Mouse (Mus musculus): ENCODE measurements around the gene Slc7a6. TPM values are rescaled to one million over a fixed set of nuclear protein-coding genes. Genes with fewer than 3 reads are reported as not detected.

Slc7a6 gene
- polyA plus RNA-seq, 1 experiment from 2014 or later, result 121 TPM

DNA sequence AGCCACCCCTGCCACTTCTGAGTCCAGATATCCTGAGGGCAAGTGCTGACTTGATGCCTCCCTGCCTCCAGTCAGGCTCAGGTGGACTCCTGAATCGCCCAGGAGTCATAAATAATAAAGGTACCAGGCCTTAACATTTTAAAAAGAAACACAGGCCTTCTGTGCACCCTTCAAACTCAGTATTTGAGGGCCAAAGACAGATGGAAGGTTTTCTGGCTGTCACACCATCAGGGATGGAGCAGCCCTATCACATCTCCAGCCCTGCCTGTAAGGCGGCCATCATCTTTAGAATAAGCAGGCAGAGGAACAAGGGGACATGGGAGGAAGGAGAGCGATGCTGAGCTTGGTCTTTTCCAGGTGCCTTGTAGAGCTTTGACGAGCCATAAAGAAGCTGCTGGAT, 37.6 kb upstream of the Slc7a6 start:
- Histone ChIP-seq H3K27ac (ENCODE audit: low read depth, low read length) (no peak overlapping the region), H3K4me3 (ENCODE audit: low read depth, low read length) (no peak overlapping the region), H3K4me2 (ENCODE audit: low read depth) (no peak overlapping the region), H3K9me3 (ENCODE audit: control insufficient read depth, low read length) (no peaks in the 10 kb centered on the region), H3K27me3 (ENCODE audit: control insufficient read depth, insufficient read depth, low read length) (peaks cover 27% of the 10 kb centered on the region), H3K9ac (ENCODE audit: low read length) (no peak overlapping the region), H3K4me1 (ENCODE audit: control insufficient read depth, insufficient read depth, low read length) (no peaks in the 10 kb centered on the region), H3K36me3 (ENCODE audit: control insufficient read depth, insufficient read depth, low read length) (peaks cover 4% of the 10 kb centered on the region; the same call in 1 of the 2 replicates)
- ATAC-seq (ENCODE audit: insufficient read depth, low FRiP score, low TSS enrichment), result no peak
- no peak for DNase-seq (ENCODE audit: low spot score)
- 88% methylated on average over 4 of the region's 4 CpGs for WGBS

DNA sequence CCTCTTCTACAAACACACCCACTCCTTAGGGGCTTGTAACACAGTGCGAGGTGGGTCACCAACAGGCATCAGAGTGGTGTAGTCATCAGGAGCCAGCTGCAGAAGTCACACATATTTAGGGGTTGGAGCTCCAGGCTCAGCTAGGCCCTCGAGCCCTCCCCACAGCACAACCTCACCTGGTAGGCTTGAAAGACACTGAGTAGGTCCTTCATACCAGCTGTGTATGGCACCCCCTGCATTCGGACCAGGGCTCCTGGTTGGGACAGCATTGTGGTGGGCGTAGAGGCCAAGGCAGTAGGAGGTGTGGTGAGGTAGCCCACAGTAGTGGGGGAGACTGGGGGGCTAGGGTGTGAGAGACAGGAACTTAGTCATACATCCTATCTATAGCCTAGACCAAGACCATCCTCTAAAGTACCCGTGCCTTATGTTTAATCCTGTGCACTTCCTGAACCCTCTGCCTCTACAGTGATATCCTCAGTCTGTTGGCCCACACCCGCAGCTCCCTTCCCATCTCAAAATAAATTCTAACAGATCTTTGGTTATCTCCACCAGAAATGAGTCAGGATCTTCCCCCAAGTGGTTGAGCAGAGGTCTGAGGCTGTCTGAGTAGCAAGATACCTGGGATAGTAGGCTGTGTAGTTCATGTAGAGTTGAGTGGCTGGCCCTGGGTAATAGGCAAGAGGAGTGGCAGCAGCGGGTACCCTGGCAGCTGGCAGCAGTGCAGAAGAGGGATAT, 37.0 kb upstream of the Slc7a6 start:
- Histone ChIP-seq H3K4me2 (ENCODE audit: low read depth) (no peak overlapping the region), H3K4me1 (ENCODE audit: control insufficient read depth, insufficient read depth, low read length) (peaks cover 2% of the 10 kb centered on the region), H3K9ac (ENCODE audit: low read length) (no peak overlapping the region), H3K27ac (ENCODE audit: low read depth, low read length) (no peak overlapping the region), H3K36me3 (ENCODE audit: control insufficient read depth, insufficient read depth, low read length) (peaks cover 4% of the 10 kb centered on the region; the same call in 1 of the 2 replicates), H3K4me3 (ENCODE audit: low read depth, low read length) (no peak overlapping the region), H3K9me3 (ENCODE audit: control insufficient read depth, low read length) (no peaks in the 10 kb centered on the region), H3K27me3 (ENCODE audit: control insufficient read depth, insufficient read depth, low read length) (peaks cover 33% of the 10 kb centered on the region)
- 94% methylated on average over 7 of the region's 7 CpGs for WGBS
- DNase-seq (ENCODE audit: low spot score) (no peak), ATAC-seq (ENCODE audit: insufficient read depth, low FRiP score, low TSS enrichment) (no peak)

DNA sequence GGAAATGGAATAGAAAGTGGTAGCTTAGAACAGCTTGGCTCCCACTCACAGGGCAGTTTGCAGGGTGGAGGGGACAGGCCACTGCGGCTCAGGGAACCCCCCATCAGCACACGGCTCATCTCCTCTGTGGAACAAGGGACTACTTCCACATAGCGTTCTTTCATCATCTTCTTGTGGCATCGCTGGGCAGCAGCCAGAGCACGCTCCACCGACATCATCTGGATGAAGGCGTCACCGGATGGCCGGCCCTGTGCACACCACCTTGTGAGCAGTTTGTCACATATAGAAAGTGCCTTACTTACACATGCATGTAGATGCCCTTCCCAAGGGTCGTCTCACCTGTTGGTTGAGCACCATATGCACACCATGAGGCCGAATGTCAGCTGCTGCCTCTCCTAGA, 36.3 kb upstream of the Slc7a6 start:
- ATAC-seq (ENCODE audit: insufficient read depth, low FRiP score, low TSS enrichment), result no peak
- no peak overlapping the region for H3K9ac ChIP-seq (ENCODE audit: low read length)
- H3K4me1 ChIP-seq (ENCODE audit: control insufficient read depth, insufficient read depth, low read length), result peaks cover 9% of the 10 kb centered on the region
- peaks cover 4% of the 10 kb centered on the region; the same call in 1 of the 2 replicates for H3K36me3 ChIP-seq (ENCODE audit: control insufficient read depth, insufficient read depth, low read length)
- no peak overlapping the region for H3K27ac ChIP-seq (ENCODE audit: low read depth, low read length)
- H3K27me3 ChIP-seq (ENCODE audit: control insufficient read depth, insufficient read depth, low read length), result peaks cover 40% of the 10 kb centered on the region
- DNase-seq (ENCODE audit: low spot score), result no peak
- H3K4me2 ChIP-seq (ENCODE audit: low read depth), result no peak overlapping the region
- H3K4me3 ChIP-seq (ENCODE audit: low read depth, low read length), result no peak overlapping the region
- WGBS, result 94% methylated on average over 11 of the region's 11 CpGs
- no peaks in the 10 kb centered on the region for H3K9me3 ChIP-seq (ENCODE audit: control insufficient read depth, low read length)

DNA sequence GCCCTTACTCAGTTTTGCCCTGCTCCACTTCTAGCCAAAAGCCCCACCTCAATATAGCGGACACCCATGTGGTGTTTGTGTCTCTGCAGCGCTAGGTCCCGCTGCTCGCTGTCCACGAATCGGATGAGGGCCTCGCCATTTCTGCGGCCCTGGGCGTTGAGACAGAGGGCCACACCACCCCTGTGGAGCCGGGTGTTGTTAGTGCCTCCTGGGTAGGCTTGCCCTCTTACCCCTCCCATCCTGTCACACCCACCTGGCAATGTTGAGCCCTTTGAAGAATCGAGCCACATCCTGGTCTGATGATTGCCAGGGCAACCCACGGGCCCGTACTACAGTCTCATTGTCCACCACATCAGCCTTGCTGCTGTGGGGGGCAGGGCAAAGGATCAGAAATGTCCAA, 35.1 kb upstream of the Slc7a6 start:
- no peak overlapping the region for H3K4me2 ChIP-seq (ENCODE audit: low read depth)
- H3K9ac ChIP-seq (ENCODE audit: low read length), result no peak overlapping the region
- no peaks in the 10 kb centered on the region for H3K9me3 ChIP-seq (ENCODE audit: control insufficient read depth, low read length)
- WGBS, result 66% methylated on average over 13 of the region's 13 CpGs
- no peak for DNase-seq (ENCODE audit: low spot score)
- H3K4me3 ChIP-seq (ENCODE audit: low read depth, low read length), result no peak overlapping the region
- peaks cover 2% of the 10 kb centered on the region; the same call in 1 of the 2 replicates for H3K36me3 ChIP-seq (ENCODE audit: control insufficient read depth, insufficient read depth, low read length)
- ATAC-seq (ENCODE audit: insufficient read depth, low FRiP score, low TSS enrichment), result no peak
- H3K27me3 ChIP-seq (ENCODE audit: control insufficient read depth, insufficient read depth, low read length), result peaks cover 52% of the 10 kb centered on the region
- H3K4me1 ChIP-seq (ENCODE audit: control insufficient read depth, insufficient read depth, low read length), result peaks cover 9% of the 10 kb centered on the region
- no peak overlapping the region for H3K27ac ChIP-seq (ENCODE audit: low read depth, low read length)

DNA sequence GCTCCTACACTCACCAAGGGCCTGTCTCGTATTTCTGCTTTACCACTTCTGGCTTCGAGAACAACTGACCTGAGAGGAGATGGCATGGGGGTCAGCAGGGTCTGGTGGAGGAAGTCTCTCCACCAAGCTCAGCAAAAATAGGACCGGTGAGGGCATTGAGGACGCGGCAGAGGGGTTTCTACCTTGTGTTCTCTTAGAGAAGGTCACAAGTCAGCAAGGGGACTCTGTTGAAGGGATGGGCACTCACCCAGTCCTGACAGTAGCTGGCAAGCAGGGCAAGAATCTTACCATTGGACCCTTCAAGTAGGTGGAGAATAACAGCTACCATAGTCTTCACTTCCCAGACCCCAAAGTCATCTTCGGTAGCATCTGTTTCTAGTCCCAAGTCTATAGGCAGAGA, 34.7 kb upstream of the Slc7a6 start:
- Histone ChIP-seq H3K36me3 (ENCODE audit: control insufficient read depth, insufficient read depth, low read length) (peaks cover 1% of the 10 kb centered on the region; the same call in 1 of the 2 replicates), H3K4me2 (ENCODE audit: low read depth) (no peak overlapping the region), H3K9me3 (ENCODE audit: control insufficient read depth, low read length) (no peaks in the 10 kb centered on the region), H3K4me3 (ENCODE audit: low read depth, low read length) (no peak overlapping the region), H3K9ac (ENCODE audit: low read length) (no peak overlapping the region), H3K27ac (ENCODE audit: low read depth, low read length) (no peak overlapping the region), H3K27me3 (ENCODE audit: control insufficient read depth, insufficient read depth, low read length) (peaks cover 56% of the 10 kb centered on the region), H3K4me1 (ENCODE audit: control insufficient read depth, insufficient read depth, low read length) (peaks cover 9% of the 10 kb centered on the region)
- 76% methylated on average over 6 of the region's 6 CpGs for WGBS
- ATAC-seq (ENCODE audit: insufficient read depth, low FRiP score, low TSS enrichment) (no peak), DNase-seq (ENCODE audit: low spot score) (no peak)

DNA sequence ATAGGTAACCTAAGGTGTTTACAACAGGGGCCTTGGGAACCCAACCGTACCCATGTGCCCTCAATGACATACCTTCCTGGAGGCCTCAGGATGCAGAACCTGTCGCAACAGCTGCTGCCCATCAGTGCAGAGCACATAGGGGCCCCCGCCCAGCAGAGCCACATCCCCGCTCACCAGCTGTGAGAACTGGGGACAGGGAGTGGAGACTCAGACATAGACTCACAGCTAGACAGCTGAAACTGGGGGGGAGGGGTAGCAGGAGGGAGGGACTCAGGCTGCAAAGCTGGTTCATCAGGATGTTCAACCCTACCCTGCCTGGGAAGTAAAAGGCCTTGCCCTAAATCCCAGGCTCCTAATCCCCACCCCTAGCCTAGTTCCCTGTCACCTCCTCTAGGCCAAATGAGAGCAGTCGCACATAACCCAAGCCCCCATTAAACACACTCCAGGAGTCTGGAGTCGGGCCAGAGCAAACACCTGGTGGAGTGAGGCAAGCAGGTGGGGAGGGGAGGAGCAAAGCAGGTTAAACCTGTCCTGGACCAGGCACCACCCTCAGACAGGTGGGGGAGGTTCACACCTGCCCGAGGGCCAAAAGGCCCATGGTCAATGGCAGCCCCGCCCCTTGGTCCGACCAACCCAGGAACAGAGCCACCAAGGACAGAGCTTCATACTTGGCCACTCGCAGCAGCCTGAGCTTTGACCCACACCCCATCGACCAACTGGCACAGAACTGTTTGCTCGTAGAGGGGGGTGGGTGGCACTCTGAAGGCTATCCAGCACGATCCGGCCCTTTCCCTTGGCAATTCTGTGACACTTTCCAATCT, 33.7 kb upstream of the Slc7a6 start:
- 17% methylated on average over 14 of the region's 14 CpGs for WGBS
- Histone ChIP-seq H3K4me3 (ENCODE audit: low read depth, low read length) (no peak overlapping the region), H3K36me3 (ENCODE audit: control insufficient read depth, insufficient read depth, low read length) (no peaks in the 10 kb centered on the region; the same call in 1 of the 2 replicates), H3K9me3 (ENCODE audit: control insufficient read depth, low read length) (no peaks in the 10 kb centered on the region), H3K9ac (ENCODE audit: low read length) (no peak overlapping the region), H3K27me3 (ENCODE audit: control insufficient read depth, insufficient read depth, low read length) (peaks cover 58% of the 10 kb centered on the region), H3K4me1 (ENCODE audit: control insufficient read depth, insufficient read depth, low read length) (peaks cover 9% of the 10 kb centered on the region), H3K27ac (ENCODE audit: low read depth, low read length) (no peak overlapping the region), H3K4me2 (ENCODE audit: low read depth) (no peak overlapping the region)
- no peak for DNase-seq (ENCODE audit: low spot score)
- ATAC-seq (ENCODE audit: insufficient read depth, low FRiP score, low TSS enrichment), result no peak

DNA sequence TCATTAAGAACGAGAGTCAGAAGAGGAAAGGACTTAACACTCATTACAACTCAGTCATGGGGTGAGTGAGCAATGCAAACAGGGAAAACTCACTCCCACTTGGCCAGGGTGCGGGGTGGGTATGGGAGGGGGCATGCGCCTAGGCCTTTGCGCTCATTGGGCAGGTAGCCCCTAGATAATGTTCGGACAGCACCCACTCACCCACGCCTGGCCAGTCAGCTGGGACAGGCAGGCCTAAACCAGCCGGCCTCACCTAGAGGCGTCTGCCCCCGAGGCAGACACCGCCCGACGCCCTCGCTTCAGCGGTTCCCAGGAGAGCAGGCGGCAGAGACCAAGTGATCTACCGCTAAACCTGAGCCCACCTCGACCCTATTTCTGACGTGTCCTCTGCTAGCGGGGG, 33.0 kb upstream of the Slc7a6 start:
- Histone ChIP-seq H3K9me3 (ENCODE audit: control insufficient read depth, low read length) (no peaks in the 10 kb centered on the region), H3K4me2 (ENCODE audit: low read depth) (no peak overlapping the region; the same call in 1 of the 2 replicates), H3K4me1 (ENCODE audit: control insufficient read depth, insufficient read depth, low read length) (peaks cover 9% of the 10 kb centered on the region), H3K4me3 (ENCODE audit: low read depth, low read length) (peak overlapping the region; percentile 36; the same call in 1 of the 2 replicates), H3K9ac (ENCODE audit: low read length) (no peak overlapping the region), H3K27ac (ENCODE audit: low read depth, low read length) (no peak overlapping the region), H3K27me3 (ENCODE audit: control insufficient read depth, insufficient read depth, low read length) (peaks cover 58% of the 10 kb centered on the region), H3K36me3 (ENCODE audit: control insufficient read depth, insufficient read depth, low read length) (no peaks in the 10 kb centered on the region; the same call in 1 of the 2 replicates)
- no peak for DNase-seq (ENCODE audit: low spot score)
- no peak for ATAC-seq (ENCODE audit: insufficient read depth, low FRiP score, low TSS enrichment)
- 8% methylated on average over 19 of the region's 19 CpGs for WGBS

DNA sequence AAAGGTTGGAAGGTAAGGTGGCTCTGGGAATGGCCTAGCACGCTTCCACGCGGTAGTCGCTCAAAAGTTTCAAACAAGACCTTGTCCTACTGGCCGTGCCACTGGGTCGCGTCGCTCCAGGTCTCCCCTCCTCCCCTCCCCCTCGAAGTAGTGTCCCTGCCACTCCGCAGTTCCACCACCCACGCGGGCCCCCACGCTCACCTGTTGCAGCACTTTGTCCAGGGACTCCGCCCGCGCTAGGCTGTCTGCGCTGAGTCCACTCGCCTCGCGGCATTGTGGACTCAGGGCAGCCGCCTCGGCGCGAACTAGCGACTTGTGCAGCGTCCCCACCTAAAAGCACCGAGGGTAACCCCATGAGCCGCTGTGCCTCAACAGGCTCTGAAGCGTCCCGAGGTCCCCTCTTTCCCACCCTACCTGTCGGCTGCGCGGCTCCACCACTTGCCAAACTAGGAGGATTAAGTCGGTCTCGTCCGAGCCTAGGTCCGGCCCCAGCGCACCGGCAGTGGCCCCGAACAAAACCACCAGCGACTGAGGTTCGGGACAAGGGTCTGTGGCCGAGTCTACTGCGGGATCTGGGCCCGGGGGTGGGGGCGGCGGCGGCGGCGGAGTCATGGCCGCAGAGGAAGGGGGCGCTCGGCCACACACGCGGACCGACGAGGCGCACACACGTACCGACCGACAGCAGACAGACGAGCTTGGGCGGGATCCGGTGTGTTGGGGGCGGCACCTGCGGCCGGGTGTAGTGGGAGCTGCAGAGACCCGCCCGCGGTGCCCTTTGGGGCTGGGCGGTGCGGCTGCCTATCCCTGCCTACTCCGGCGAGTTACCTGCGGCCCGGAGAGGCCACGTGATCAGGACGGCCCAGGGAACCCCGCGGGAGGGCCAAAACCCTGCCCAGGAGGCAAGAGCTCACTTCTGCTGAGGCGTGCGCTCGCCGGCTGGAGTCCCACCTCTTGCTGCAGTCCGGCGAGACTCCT, 32.2 kb upstream of the Slc7a6 start, which contains the start of gene Esrp2:
TSS of gene Esrp2 (minus strand) at position 819 of the 975 bp plus-strand sequence.
- ATAC-seq (ENCODE audit: insufficient read depth, low FRiP score, low TSS enrichment) (no peak), DNase-seq (ENCODE audit: low spot score) (peak; percentile 28)
- H3K27ac ChIP-seq (ENCODE audit: low read depth, low read length), result no peak within 1 kb of the TSS
- H3K4me3 ChIP-seq (ENCODE audit: low read depth, low read length), result peak within 1 kb of the TSS; percentile 40
- peak within 1 kb of the TSS; percentile 55 for H3K4me2 ChIP-seq (ENCODE audit: low read depth)
- H3K4me1 ChIP-seq (ENCODE audit: control insufficient read depth, insufficient read depth, low read length), result peaks cover 9% of the 10 kb centered on the region
- peaks cover 58% of the 10 kb centered on the region for H3K27me3 ChIP-seq (ENCODE audit: control insufficient read depth, insufficient read depth, low read length)
- no peaks in the 10 kb centered on the region for H3K9me3 ChIP-seq (ENCODE audit: control insufficient read depth, low read length)
- no peaks in the 10 kb centered on the region; the same call in 1 of the 2 replicates for H3K36me3 ChIP-seq (ENCODE audit: control insufficient read depth, insufficient read depth, low read length)
- under 1% methylated on average over 85 of the region's 86 CpGs for WGBS
- H3K9ac ChIP-seq (ENCODE audit: low read length), result peak within 1 kb of the TSS; percentile 39
